Mouse (Mus musculus) embryo, embryonic 10 days (tissue): ENCODE measurements around the gene Nrm.
"Not testable (repeated sequence)": the region's sequence is repeated elsewhere in the genome, so short reads cannot be mapped to it uniquely, and the experiment has no call there.

Experiments used
- DNase-seq: peaks from one replicate; pipeline ENCODE4 v3.0.0-alpha.2; 2015; ENCODE audit warnings: low spot score

Gene Nrm

DNA sequence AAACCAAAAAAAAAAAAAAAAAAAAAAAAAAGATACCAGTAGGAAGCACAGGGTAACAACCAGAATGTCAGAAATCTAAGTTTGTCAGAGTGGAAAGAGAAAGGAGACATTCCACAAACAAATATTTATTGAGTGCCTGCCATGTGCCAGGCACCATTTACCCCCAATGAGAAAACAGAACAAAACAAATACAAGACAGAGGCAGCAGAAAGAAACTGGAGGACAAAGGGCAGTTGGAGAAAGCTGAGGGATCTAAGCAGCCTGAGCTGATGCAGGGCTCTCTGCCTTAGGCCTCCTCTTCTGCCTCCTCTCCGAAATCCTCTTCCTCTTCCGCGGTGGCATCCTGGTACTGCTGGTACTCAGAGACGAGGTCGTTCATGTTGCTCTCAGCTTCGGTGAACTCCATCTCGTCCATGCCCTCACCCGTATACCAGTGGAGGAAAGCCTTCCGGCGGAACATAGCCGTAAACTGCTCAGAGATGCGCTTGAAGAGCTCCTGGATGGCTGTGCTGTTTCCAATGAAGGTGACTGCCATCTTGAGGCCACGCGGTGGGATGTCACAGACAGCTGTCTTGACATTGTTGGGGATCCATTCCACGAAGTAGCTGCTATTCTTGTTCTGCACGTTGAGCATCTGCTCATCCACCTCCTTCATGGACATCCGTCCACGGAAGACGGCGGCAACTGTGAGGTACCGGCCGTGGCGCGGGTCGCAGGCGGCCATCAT lies 26.3 kb upstream of the Nrm start:
- peak; percentile 15 for DNase-seq

DNA sequence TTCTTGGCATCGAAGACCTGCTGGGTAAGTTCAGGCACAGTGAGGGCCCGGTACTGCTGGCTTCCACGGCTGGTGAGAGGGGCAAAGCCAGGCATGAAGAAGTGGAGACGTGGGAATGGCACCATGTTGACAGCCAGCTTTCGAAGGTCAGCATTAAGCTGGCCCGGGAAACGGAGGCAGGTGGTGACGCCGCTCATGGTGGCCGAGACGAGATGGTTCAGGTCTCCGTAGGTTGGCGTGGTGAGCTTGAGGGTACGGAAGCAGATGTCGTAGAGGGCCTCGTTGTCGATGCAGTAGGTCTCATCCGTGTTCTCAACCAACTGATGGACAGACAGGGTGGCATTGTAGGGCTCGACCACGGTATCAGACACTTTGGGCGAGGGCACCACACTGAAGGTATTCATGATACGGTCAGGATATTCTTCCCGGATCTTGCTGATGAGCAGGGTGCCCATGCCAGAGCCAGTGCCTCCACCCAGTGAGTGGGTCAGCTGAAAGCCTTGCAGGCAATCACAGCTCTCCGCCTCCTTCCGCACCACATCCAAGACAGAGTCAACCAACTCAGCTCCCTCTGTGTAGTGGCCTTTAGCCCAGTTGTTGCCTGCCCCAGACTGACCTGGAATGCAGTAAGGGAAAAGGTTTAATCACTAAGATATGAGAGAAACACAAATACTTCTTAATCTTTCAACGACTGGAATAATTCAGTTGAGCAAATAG lies 25.5 kb upstream of the Nrm start:
- peak; percentile 19 for DNase-seq

DNA sequence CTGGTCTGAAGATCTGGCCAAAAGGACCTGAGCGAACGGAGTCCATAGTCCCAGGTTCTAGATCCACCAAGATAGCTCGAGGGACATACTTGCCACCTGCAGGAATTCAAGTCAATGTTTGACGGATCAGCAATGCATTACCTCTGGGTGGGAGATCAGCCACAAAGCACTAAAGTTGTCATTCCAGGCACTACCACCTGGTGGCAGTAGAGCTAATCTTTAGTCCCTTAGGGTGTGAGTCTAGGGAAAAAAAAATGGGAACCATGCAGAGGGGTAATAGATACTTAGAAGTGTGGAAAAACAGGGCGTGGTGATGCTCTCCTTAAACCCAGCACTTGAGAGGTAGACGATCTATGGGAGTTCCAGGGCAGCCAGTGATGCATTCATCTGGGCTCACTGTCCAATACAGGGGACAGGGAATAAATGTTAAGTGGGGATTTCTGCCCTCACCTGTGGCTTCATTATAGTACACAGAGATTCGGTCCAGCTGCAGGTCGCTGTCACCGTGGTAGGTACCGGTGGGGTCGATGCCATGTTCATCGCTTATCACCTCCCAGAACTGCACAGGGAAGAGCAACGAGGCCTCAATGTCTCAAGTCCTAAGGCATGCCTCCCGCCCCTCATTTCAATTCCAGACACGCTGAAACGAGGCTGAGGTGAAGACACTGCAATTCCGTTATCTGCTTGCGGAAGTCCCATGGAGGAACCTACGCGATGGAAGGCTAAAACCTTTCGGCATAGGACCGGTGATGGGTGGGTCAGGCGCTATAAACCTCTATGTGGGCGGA lies 24.7 kb upstream of the Nrm start:
- DNase-seq, result peak; percentile 92

DNA sequence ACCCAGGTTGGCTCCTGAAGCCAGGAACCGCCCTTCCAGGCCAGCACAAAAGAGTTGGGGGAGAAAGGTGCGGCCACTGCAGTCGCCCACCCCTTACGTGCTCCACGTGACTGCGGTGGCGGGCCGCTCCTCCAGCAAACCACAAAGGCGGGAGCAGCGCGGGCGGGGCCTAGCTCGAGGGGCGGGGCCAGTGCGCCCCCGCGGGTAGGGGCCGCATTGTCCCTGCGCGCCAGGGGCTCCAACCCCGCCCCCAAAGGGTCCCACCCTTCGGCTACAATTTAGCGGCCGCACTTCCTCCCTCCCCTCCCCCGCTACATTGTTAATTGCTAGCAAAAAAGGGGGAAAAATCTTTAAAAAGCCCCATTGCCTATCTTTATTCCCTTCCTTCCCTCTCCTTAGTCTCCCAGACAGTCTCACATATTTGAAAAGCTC lies 24.1 kb upstream of the Nrm start:
- peak; percentile 93 for DNase-seq

DNA sequence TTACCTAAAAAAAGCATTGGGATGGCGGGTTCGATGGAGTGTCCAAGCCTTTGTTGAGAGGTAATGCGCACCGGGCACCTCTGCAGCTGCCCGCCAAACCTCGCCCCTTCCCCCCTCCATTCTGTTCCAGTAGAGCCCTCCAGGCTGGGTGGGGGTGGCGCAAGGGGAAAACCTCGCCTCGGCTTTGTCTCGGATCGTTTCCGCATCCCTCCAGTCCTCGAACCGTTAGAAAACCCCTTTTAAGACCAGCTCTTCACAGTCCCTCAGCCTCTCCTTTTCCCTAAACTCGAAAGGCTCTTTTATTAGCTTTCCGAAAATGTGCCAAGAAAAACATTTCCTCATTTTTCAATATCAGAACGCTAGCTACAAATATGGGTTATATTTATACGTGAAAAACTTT lies 23.6 kb upstream of the Nrm start:
- DNase-seq, result peak; percentile 56

DNA sequence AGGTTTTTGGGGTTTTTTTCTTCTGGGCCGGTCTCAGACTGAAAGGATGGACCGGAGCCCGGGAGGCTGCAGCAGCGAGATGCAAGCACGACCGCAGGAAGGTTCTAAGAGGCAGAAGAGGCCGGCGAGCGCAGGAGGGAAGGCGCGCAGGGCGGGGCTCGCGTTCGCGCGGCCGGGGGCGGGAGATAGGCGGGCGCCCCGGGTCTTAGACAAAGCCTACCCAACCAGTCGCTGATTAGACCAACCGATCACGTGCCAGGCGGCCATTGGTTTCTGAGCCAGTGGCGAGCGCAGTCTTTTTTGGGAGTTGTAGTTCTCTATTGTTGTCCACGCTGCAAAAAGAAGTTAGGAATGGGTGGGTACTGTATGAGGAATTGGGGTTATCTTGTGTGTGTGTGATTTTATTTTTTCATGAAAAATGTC lies 23.0 kb upstream of the Nrm start, which contains the start of gene Tubb5:
TSS of gene Tubb5 (minus strand) at position 185 of the 423 bp plus-strand sequence.
- peak; percentile 97 for DNase-seq

DNA sequence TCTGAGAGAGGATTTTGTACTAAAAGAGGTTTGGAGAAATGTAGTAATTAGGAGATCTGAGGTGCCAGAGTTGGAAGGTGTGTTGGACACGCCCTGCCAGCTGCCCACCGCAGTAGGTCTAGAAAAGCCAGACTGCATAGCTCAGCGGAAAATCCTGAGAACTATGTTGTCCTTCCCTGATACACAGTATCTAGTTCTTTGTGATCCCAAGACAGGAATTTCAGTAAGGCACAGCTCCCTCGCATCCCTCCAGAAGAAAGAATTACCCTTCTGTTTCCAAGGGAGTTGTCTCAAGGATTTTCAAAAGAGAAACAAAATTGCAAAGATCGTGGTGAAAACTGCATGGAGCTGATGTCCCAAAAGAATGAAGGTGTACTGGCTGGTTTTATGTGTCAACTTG lies 22.5 kb upstream of the Nrm start:
- DNase-seq, result peak; percentile 57

DNA sequence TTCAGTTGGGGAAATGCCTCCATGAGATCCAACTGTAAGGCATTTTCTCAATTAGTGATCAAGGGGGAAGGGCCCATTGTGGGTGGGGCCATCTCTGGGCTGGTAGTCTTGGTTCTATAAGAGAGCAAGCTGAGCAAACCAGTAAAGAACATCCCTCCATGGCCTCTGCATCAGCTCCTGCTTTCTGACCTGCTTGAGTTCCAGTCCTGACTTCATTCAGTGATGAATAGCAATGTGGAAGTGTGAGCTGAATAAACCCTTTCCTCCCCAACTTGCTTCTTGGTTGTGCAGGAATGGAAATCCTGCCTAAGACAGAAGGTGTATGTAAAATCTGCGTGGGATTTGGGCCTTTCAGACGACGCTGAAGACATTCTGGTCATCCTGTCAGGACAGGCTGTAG lies 22.1 kb upstream of the Nrm start:
- not testable (repeated sequence) for DNase-seq

DNA sequence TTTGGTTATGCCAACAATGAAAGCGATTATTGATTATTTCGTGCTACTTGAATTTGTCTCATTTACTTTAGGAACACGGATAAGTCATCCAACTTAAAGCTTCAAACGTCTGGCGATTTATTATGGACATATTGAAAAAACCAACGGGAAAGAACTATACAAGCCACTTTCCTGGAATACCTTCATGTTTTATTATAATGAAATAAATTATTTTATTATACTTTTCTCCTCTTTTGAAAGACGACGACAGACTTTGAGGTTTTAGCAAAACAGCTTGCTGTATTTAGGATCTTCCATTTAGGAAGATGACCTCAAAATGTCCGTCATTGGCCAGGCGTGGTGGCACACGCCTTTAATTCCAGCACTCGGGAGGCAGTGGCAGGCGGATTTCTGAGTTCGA lies 20.6 kb upstream of the Nrm start:
- no peak for DNase-seq

DNA sequence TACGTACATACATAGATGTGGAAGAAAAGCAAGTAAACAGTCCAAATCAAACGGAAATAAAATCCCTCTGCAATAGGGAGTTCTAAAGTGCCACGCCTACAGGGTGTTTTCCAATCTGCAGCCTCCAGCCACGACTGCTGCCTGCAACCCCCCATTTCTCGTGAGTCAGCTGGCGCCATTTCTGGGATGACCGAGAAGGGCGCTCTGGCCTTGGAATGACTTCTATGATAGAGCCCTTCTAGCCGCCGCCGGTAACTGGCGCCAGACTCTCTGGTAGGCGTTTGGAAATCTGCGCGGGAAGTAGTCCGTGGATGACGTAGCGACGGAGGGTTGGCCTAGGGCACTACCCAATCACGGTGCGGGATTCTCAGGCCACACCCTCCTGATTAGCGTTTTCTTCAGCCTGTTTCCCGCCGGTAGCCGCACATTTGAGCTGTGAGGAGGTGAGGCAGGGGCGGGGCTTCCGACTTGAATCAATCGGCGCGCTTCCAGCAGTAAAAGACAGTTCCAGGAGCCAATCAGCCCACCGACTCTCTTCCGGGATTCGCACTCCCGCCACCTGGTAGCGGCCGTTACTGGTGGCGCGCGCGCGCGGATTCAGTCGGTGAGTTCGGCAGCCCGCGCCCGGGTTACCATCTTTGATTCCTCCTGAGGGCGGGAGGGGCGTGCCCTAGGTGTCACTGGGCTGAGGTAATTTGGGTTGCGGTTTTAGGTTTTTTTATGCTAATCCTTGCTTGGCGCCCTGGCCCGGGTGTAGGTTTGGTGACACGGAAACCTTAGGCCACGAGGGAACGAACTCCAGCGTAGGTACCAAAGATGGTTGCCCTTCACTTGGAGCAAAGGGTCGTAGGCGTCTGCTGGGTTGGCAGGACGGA lies 19.8 kb upstream of the Nrm start, which contains the start of gene Mdc1:
TSS of gene Mdc1 (plus strand) at position 440 of the 875 bp plus-strand sequence.
- peak; percentile 100 for DNase-seq

DNA sequence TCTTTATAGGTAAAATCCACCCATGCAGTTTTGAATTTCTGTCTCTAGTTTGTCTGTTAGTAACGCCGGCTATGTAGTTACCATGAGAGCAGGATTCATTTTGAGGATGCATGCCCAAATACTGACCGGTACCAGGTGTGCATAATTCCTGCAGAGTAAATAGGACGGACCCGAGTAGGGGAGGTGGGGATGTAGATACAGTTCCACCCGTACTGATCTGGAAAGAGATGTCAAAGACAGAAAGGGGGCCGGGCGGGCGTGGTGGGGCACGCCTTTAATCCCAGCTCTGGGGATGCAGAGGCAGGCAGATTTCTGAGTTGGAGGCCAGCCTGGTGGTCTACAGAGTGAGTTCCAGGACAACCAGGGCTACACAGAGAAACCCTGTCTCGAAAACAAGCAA lies 19.1 kb upstream of the Nrm start:
- DNase-seq, result no peak

DNA sequence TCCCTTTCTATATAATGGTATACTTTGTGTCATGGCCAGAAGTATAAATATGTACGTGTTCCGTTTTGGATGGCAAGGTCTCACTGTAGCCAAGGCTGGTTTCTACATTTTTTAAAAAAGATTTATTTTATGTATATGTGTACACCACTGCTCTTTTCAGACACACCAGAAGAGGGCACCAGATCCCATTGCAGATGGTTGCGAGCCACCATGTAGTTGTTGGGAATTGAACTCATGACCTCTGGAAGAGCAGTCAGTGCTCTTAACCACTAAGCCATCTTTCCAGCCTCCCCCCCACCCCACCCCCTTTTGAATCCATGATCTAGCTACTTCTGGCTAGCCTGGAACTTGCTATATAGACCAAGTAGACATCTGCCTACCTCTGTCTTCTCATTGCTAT lies 17.6 kb upstream of the Nrm start:
- DNase-seq, result no peak

DNA sequence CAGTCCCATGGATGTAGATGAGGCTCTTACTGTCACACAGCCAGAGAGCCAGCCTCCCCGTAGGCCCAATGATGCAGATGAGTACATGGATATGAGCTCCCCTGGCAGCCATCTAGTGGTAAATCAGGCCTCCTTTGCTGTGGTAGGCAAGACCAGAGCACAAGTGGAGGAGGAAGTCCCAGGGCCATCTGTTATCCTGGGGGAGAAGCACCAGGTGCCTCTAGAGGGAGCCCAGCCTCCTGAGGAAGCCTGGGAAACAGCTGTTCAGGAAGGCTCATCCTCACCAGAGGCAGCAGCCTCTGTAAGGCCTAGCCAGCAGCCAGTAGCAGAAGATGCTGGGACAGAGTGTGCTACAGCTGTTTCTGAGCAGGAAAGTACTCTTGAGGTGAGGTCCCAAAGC lies 13.0 kb upstream of the Nrm start:
- no peak for DNase-seq

DNA sequence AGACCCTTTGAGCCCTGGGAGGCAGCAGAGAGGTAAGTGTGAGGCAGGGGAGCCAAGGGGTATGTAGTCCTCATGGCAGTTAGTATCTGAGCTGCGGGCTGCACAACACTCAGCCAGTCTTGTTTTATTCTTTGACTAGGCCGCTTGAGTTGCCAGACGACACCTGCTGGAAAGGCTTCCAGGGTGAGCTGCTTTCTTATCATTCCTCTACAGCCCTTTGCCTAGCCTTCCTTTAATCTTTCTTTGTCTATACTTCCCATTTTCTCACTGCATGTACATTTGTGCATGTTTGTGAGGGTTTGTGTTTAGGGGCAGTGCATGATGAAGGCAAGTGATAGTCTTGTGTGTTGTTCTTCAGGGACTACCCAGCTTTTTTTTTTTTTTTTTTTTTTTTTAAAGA lies 10.1 kb upstream of the Nrm start:
- no peak for DNase-seq

DNA sequence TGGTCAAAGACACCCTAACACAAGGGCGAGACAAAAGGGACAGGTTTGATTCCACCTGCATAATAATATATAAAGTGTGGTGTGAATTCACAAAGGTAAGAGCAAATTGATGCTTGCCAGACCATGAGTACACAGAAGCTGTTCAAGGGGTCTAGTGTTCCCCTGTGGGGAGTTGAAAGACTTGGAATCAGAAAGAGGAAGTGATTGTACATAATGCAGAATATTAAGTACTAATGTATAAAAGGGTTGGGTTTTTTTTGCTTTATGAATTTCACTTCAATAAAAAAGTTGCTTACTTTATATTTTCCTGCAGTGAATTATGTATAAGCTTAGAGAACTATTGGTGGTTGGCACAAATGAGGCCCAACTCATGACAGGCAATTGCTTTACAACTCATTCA lies 1.7 kb upstream of the Nrm start:
- no peak for DNase-seq

DNA sequence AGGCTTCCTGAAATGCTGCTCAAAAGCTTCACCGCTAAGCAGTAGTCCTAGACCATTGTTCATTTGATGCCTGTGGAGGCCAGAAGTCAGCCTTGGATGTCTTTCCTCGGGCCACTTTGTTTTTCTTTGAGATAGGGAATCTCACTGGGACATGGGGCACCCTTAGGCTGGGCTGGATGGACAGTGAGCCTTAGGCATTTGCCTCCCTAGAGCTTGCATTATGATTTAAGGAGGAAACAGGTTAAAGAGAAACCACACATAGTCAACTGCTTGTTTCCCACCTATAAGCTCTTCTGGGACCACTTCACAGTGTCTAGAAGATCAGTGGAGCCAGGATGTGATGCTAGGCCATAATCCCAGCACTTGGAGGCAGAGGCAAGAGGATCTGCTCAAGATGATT lies 1.3 kb upstream of the Nrm start:
- DNase-seq, result peak; percentile 2

DNA sequence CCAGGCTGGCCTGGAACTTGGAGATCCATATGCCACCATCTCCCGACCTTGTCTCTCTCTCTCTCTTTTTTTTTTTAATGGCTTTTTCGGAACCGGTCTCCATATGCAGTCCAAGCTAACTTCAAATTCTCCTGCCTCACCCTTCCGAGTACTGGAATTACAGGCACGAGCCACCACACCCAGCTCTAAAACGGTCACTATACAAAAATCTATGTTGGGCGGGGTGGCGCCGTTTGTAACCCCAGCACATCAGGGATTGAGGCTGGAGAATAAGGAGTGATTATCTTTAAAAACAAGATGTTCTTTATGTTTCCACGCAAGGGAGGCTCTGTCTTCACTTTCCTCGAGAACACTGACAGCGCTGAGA lies 304 bp upstream of the Nrm start:
- DNase-seq, result no peak

DNA sequence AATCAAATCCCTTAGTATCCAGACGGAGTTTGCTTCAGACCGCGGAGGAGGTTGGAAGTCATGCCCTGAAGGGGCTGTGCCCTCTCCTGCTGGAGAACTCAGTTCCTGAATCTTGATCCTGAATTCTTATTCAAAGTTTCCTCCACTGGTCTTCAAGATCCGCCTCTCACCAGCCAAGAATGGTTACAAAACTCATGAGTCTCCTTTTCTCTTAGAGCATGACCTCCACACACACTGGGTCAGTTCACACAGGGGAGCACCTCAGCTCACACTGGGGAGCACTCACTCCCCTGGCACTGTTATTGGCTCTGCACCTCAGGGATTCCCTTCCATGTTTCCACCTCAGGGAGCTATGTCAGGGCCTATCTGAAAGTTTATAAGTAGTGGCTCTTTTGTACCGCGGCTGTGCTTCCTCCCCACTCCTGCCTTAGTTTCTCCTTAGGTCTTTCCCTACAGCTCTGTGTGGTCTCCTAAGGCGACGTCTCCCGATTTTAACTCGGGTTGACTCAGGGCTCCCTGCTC lies 3.8 kb downstream of the Nrm start:
- no peak for DNase-seq

DNA sequence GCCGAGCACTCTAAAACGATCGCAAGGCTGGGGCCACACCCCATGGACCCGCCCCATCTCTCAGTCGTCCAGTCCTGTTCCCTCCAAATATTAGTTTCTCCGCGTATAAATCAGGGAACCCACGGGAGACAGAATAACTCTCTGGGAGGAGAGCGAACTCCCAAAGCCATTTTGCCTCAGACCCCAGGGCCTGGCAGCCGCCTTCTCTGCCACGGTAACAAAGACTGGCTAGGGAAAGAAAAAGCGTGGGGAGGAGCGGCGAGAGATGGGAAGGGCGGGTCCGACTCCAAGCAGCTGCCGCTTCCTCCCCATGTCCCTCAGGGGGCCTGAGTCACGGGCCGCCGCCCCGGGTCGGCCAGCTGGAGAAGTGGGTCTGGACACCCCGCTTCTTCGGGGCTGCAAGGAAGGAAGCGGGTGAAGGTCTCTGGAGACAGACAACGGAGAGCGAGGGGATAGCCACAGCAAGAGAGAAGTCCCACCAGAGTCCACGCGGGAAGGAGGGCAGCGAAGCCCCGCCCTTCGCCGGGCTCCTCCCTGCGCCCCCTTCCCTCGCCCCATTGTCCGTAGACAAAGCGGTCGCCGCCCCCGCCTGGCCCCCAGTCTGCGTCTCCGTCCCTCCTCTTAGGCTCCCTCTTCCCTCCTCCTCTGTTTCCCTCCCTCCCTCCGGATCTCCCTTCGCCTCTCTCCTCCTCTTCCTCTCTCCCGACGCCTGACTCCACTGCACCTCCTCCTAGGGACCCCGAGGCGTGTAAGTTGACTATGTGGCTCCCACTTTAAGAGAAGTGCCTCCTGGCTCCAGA lies 4.6 kb downstream of the Nrm start, which contains the start of gene Ppp1r18:
TSS of gene Ppp1r18 (plus strand) at position 113 of the 800 bp plus-strand sequence.
- DNase-seq, result peak; percentile 89

DNA sequence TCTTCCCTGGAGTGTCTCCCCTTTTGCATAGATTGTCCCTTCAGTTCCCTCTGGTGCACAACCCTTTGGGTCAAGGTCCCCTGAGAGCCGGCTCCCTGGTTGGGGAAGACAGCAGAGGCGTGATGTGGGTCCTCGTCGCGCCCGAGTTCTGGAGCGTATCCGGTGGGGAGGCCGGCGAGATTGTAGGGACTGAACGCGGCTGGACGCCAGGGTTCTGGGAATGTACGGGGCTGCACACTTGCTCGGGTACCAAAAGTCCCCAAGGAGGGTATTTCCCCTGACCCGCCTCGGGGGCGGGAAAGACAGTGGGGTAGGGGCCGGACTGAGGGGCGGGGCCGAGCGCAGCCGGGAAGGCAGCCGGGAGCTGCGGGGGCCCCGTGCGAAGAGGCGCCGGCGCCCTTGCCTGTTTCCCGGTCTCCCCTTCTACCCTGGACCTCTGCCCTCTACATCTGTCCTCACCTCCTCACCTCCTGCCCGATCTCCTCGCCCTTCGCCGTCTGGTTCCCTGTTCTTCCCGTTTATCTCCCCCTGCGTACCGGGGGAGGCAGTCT lies 5.2 kb downstream of the Nrm start:
- DNase-seq, result peak; percentile 58
